8 mouse cellular contexts compared by ENCODE assay signal in genomic region chr10:128779011-128779795, GRCm38 (mm10). TPM values are rescaled to one million over a fixed set of nuclear protein-coding genes. Genes with fewer than 3 reads are reported as not detected.
A peak's percentile ranks its signal among the peaks of the same experiment; 100 is the strongest.
DNase-seq lines count a peak whose midpoint lies in the region; ATAC-seq lines count a peak whose summit lies in the region.

No protein-coding gene starts in this region.

- H3K27ac ChIP-seq in heart, embryonic 15.5 days = peak overlapping the region; percentile 89
- peak overlapping the region; percentile 89 for H3K27ac ChIP-seq in macrophage

- H3K9ac ChIP-seq in heart, embryonic 15.5 days = no peak overlapping the region

- no peaks in the 10 kb centered on the region; the same call in 1 of the 2 replicates for H3K4me1 ChIP-seq in heart, embryonic 15.5 days (replicated peaks)

- no peaks in the 10 kb centered on the region for H3K36me3 ChIP-seq in heart, embryonic 15.5 days
- H3K36me3 ChIP-seq in macrophage (ENCODE audit: inconsistent target) = no peaks in the 10 kb centered on the region

- H3K4me2 ChIP-seq in heart, embryonic 15.5 days = peak overlapping the region; percentile 5; the same call in 1 of the 2 replicates

- no peak for ATAC-seq in CD4-positive, CD25-positive, alpha-beta regulatory T cell, adult 4 months
- peak; percentile 92 for ATAC-seq in heart, embryonic 15.5 days (replicated peaks; ENCODE audit: insufficient number of reproducible peaks, insufficient read depth, low FRiP score, low read depth)

- H3K27me3 ChIP-seq in heart, embryonic 15.5 days = no peaks in the 10 kb centered on the region

- no peak overlapping the region for H3K4me3 ChIP-seq in heart, embryonic 15.5 days
- H3K4me3 ChIP-seq in macrophage (ENCODE audit: inconsistent target) = no peak overlapping the region

- 22% methylated on average over 8 of the region's 8 CpGs for WGBS in heart, embryonic 15.5 days
- 9% methylated on average over 8 of the region's 8 CpGs for WGBS in macrophage (ENCODE audit: missing documents)

- no peaks in the 10 kb centered on the region for H3K79me2 ChIP-seq in macrophage (ENCODE audit: inconsistent target)

- H3K9me3 ChIP-seq in heart, embryonic 15.5 days (replicated peaks) = no peaks in the 10 kb centered on the region

- DNase-seq in CD4-positive, CD25-positive, alpha-beta regulatory T cell, adult 2 months (ENCODE audit: low read depth, low spot score) = peak; percentile 29
- DNase-seq in embryo, embryonic 9.5 days (ENCODE audit: extremely low spot score) = peak; percentile 46
- DNase-seq in kidney, postnatal 14 days = peak; percentile 87
- DNase-seq in urinary bladder, postnatal 36 days (ENCODE audit: low spot score in 2 of 2) = peak; percentile 69 to 86
- no peak for DNase-seq in retina, embryonic 14.5 days (ENCODE audit: low spot score)

RNA-seq across cellular contexts. Expression of gene Mmp19, which starts 11.5 kb away (rescaled TPM):
- polyA plus RNA-seq in CD4-positive, CD25-positive, alpha-beta regulatory T cell, adult 4 months (2017; shearing (Covaris generic)) = under 1 TPM in 1 of 2 experiments, not detected in 1; 0.27 TPM
- 1.6 and 2.5 TPM in 2 replicates for polyA plus RNA-seq in heart, embryonic 15.5 days (2015; fragmentation: Nextera tagmentation; extraction: Ambion mirVana)
- total RNA-seq in macrophage (2018; cell fraction: chromatin; rRNA removed) = 10 to 100 TPM in 10 of 26 experiments, 1 to 10 TPM in 16; 1.3 to 18.5 (median 5.8) TPM
- total RNA-seq in macrophage (2018; cell fraction: cytosol; rRNA removed) = 10 to 100 TPM in 25 of 26 experiments, 1 to 10 TPM in 1; 9.9 to 28.2 (median 20.1) TPM
- total RNA-seq in macrophage (2018; cell fraction: nucleus; rRNA removed) = 10 to 100 TPM in 23 of 26 experiments, 1 to 10 TPM in 3; 6.9 to 29.4 (median 14.7) TPM
- 18.7 to 24.6 TPM (median 21.3 TPM) in 3 replicates for polyA plus RNA-seq in macrophage (2018)

RNA-seq across cellular contexts. Expression of gene Dnajc14, which starts 24.7 kb away (rescaled TPM):
- polyA plus RNA-seq in CD4-positive, CD25-positive, alpha-beta regulatory T cell, adult 4 months (2017; shearing (Covaris generic)) = 100 to 1,000 TPM in 1 of 2 experiments, 10 to 100 TPM in 1; 73.0 to 125 TPM
- 35.2 and 42.5 TPM in 2 replicates for polyA plus RNA-seq in heart, embryonic 15.5 days (2015; fragmentation: Nextera tagmentation; extraction: Ambion mirVana)
- total RNA-seq in macrophage (2018; cell fraction: chromatin; rRNA removed) = 10 to 100 TPM; 17.0 to 78.8 (median 54.1) TPM
- total RNA-seq in macrophage (2018; cell fraction: cytosol; rRNA removed) = 10 to 100 TPM; 48.2 to 79.2 (median 64.5) TPM
- 10 to 100 TPM; 32.7 to 94.5 (median 68.6) TPM for total RNA-seq in macrophage (2018; cell fraction: nucleus; rRNA removed)
- polyA plus RNA-seq in macrophage (2018) = 42.1 to 51.3 TPM (median 44.5 TPM) in 3 replicates

RNA-seq across cellular contexts. Expression of gene Tmem198b, which starts 25.0 kb away (rescaled TPM):
- 1 to 10 TPM; 2.9 to 9.2 TPM for polyA plus RNA-seq in CD4-positive, CD25-positive, alpha-beta regulatory T cell, adult 4 months (2017; shearing (Covaris generic))
- 14.9 and 18.8 TPM in 2 replicates for polyA plus RNA-seq in heart, embryonic 15.5 days (2015; fragmentation: Nextera tagmentation; extraction: Ambion mirVana)
- 10 to 100 TPM in 5 of 26 experiments, 1 to 10 TPM in 21; 1.2 to 18.0 (median 5.7) TPM for total RNA-seq in macrophage (2018; cell fraction: chromatin; rRNA removed)
- total RNA-seq in macrophage (2018; cell fraction: cytosol; rRNA removed) = 10 to 100 TPM in 6 of 26 experiments, 1 to 10 TPM in 20; 5.1 to 12.5 (median 8.0) TPM
- total RNA-seq in macrophage (2018; cell fraction: nucleus; rRNA removed) = 10 to 100 TPM in 10 of 26 experiments, 1 to 10 TPM in 16; 4.9 to 21.6 (median 9.2) TPM
- 6.9 to 10.4 TPM (median 9.0 TPM) in 3 replicates for polyA plus RNA-seq in macrophage (2018)

RNA-seq across cellular contexts. Expression of gene Pym1, which starts 31.5 kb away (rescaled TPM):
- 10 to 100 TPM; 58.0 to 86.6 TPM for polyA plus RNA-seq in CD4-positive, CD25-positive, alpha-beta regulatory T cell, adult 4 months (2017; shearing (Covaris generic))
- 15.4 and 23.2 TPM in 2 replicates for polyA plus RNA-seq in heart, embryonic 15.5 days (2015; fragmentation: Nextera tagmentation; extraction: Ambion mirVana)
- 10 to 100 TPM in 19 of 26 experiments, 1 to 10 TPM in 7; 4.0 to 21.2 (median 12.8) TPM for total RNA-seq in macrophage (2018; cell fraction: chromatin; rRNA removed)
- total RNA-seq in macrophage (2018; cell fraction: cytosol; rRNA removed) = 10 to 100 TPM; 16.7 to 36.5 (median 27.7) TPM
- 10 to 100 TPM in 21 of 26 experiments, 1 to 10 TPM in 5; 7.1 to 28.6 (median 18.6) TPM for total RNA-seq in macrophage (2018; cell fraction: nucleus; rRNA removed)
- polyA plus RNA-seq in macrophage (2018) = 23.3 to 27.6 TPM (median 27.0 TPM) in 3 replicates

RNA-seq across cellular contexts. Expression of gene Dgka, which starts 34.5 kb away (rescaled TPM):
- 100 to 1,000 TPM; 322 to 370 TPM for polyA plus RNA-seq in CD4-positive, CD25-positive, alpha-beta regulatory T cell, adult 4 months (2017; shearing (Covaris generic))
- 5.4 and 10.1 TPM in 2 replicates for polyA plus RNA-seq in heart, embryonic 15.5 days (2015; fragmentation: Nextera tagmentation; extraction: Ambion mirVana)
- total RNA-seq in macrophage (2018; cell fraction: chromatin; rRNA removed) = 100 to 1,000 TPM in 1 of 26 experiments, 10 to 100 TPM in 17, 1 to 10 TPM in 8; 4.1 to 123 (median 12.0) TPM
- 1 to 10 TPM; 2.4 to 8.6 (median 4.7) TPM for total RNA-seq in macrophage (2018; cell fraction: cytosol; rRNA removed)
- 10 to 100 TPM in 9 of 26 experiments, 1 to 10 TPM in 17; 3.6 to 77.8 (median 8.2) TPM for total RNA-seq in macrophage (2018; cell fraction: nucleus; rRNA removed)
- 3.4 to 9.7 TPM (median 7.0 TPM) in 3 replicates for polyA plus RNA-seq in macrophage (2018)
